Mouse (Mus musculus) liver, embryonic 14.5 days (tissue): Measurements from ENCODE around the gene Gpr157.

ENCODE experiments used
- CTCF ChIP-seq: IDR thresholded peaks from 2 replicates; pipeline ENCODE4 v1.5.1; 2016; ENCODE audit warnings: antibody characterized with exemption, low read depth, control low read depth
- EP300 ChIP-seq: IDR thresholded peaks from 2 replicates; pipeline ENCODE4 v1.6.1; 2016; ENCODE audit warnings: antibody characterized with exemption, low read depth

DNA sequence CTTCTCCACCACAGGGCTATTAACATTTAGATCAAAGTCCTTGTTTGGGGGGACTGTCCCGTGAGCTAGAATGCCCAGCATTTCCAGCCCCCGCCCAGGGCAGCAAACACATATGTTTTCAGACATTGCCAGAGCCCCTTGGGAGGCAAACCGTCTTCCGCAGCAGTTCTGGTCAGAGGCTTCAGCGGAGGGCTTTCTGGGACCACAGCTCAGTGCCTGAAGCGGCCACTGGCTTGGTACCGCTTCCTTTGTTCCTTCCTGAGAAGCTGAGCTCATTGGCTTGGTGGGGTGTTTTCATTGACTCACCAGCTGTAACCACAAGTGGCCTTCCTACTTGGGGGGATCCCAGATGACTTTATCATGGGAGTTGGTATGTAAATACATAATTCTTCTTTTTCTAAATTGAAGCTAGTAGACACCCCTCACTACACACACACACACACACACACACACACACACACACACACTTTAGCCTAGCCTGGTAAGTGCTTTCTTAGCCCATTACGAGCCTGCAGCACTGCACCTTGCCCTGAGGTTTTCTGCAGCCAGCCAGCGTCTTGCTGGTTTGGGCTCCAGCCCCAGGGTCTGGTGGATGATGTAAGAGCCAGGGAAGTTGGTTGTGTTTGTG, 27.2 kb upstream of the Gpr157 start:
- TF ChIP-seq CTCF (no peak), EP300 (no peak)
